Mouse (Mus musculus): ENCODE results near the gene Tcf3. TPM values are rescaled to one million over a fixed set of nuclear protein-coding genes. Genes with fewer than 3 reads are reported as not detected.

Tcf3 gene
- total RNA-seq, 1 experiment, result 90.9 TPM

DNA sequence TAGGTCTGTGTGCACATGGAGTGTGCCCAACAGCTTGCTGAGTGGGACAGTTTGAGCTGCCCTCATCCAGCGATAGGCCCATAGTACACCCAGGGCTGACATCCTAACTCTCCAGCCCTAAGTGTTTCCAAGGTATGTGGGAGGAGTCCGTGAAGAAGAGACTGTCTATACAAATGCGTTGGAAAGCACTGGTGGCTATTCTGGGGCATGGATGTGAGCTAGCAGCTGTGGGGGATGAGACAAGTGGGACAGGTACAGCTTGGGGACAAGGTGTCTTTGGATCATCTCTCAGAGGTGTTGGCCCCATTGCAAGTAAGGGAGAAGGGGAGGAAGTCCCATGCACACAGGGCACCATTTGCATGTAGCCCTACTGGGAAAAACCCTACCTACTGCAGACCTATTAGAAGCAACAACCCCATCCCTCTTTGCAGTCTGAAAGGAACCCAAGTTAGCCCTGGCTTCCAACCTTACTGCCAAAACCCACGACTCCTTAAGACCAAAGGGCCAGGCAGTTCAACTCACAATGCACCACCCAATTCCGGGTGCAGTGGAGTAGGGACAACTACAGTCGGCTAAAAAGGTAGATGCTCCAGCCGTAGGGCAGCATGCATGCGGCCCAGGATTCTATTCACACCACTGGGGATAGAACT is 35.8 kb downstream of the Tcf3 start:
- Histone ChIP-seq H3K4me3 (ENCODE audit: insufficient read depth in 1 of 2, low read depth in 1 of 2, low read length in 2 of 2, poor library complexity in 1 of 2, severe bottlenecking in 1 of 2) (peak overlapping the region; percentile 69 to 81), H3K27ac (ENCODE audit: insufficient read depth, low read depth, low read length, poor library complexity, severe bottlenecking) (peak overlapping the region; percentile 95), H3K9me3 (ENCODE audit: control insufficient read depth, insufficient read depth, low read depth, low read length) (no peaks in the 10 kb centered on the region), H3K36me3 (ENCODE audit: control insufficient read depth, insufficient read depth, low read length, poor library complexity, severe bottlenecking) (peaks cover 41% of the 10 kb centered on the region), H3K9ac (ENCODE audit: insufficient read depth, low read depth, low read length, poor library complexity, severe bottlenecking) (peak overlapping the region; percentile 81), H3K4me1 (ENCODE audit: control insufficient read depth in 2 of 2, insufficient read depth in 2 of 2, low read length in 2 of 2, poor library complexity in 1 of 2) (peaks cover 0 to 22% of the 10 kb centered on the region in 2 experiments; a peak in 2 of 4 replicates)
- no peak for DNase-seq (ENCODE audit: low read depth, low spot score)
- in situ Hi-C loops (cut with MboI; ENCODE audit: low sequenced_read_pairs in 2 of 2, unreplicated experiment in 2 of 2), result no loop called here
- no peak for TF ChIP-seq CHD2 (IDR thresholded peaks at IDR 0.05; ENCODE audit: low read depth, low read length)
- no peak for TF ChIP-seq ZC3H11A (IDR thresholded peaks at IDR 0.05; ENCODE audit: borderline replicate concordance, low read depth, low read length)
- TF ChIP-seq HCFC1 (IDR thresholded peaks at IDR 0.05; ENCODE audit: borderline replicate concordance, insufficient read depth, low read length), result no peak
- TF ChIP-seq MAFK (IDR thresholded peaks at IDR 0.05; ENCODE audit: insufficient read depth, low read depth, low read length), result no peak
- TF ChIP-seq ZNF384 (IDR thresholded peaks at IDR 0.05; ENCODE audit: low read depth, low read length), result no peak

DNA sequence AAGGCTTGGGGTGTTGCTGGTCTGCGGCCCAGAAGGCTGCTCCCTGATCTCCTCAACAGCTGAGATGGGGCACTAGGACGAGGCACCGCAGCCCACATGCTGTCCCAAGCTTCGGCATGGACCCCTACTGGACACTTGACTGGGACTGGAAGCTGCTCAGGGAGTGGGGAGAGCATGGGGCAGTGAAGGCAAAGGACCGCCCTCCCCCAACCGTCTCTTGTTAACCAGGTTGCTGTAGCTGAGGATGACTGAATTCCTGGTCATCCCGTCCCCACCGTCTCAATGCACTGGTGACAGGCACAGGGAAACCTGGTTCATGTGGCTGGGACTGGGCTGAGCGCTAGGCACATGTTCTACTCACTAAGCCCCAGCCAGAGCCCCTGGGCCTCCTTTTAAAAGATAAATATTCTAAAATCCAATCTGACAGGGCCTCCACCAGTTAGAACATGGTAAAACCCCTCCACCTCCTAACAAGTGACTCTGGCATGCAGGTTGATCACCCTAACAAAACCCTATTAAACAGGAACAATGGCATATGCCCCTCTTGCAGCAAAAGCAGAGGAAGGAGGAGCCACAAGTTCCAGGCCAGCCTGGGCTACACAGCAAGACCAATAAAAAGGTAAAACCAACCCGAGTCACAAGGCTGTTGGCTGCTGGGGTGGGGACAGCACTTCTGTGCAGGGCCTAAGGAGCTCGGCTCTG is 36.5 kb downstream of the Tcf3 start:
- peak overlapping the region; percentile 81; the same call in 1 of the 2 replicates for H3K9ac ChIP-seq (ENCODE audit: insufficient read depth, low read depth, low read length, poor library complexity, severe bottlenecking)
- no peaks in the 10 kb centered on the region for H3K9me3 ChIP-seq (ENCODE audit: control insufficient read depth, insufficient read depth, low read depth, low read length)
- in situ Hi-C loops (cut with MboI; ENCODE audit: low sequenced_read_pairs in 2 of 2, unreplicated experiment in 2 of 2), result no loop called here
- no peak for DNase-seq (ENCODE audit: low read depth, low spot score)
- H3K36me3 ChIP-seq (ENCODE audit: control insufficient read depth, insufficient read depth, low read length, poor library complexity, severe bottlenecking), result peaks cover 42% of the 10 kb centered on the region
- TF ChIP-seq MAFK (IDR thresholded peaks at IDR 0.05; ENCODE audit: insufficient read depth, low read depth, low read length) (no peak), ZC3H11A (IDR thresholded peaks at IDR 0.05; ENCODE audit: borderline replicate concordance, low read depth, low read length) (no peak), ZNF384 (IDR thresholded peaks at IDR 0.05; ENCODE audit: low read depth, low read length) (no peak), HCFC1 (IDR thresholded peaks at IDR 0.05; ENCODE audit: borderline replicate concordance, insufficient read depth, low read length) (no peak), CHD2 (IDR thresholded peaks at IDR 0.05; ENCODE audit: low read depth, low read length) (no peak)
- peak overlapping the region; percentile 95 for H3K27ac ChIP-seq (ENCODE audit: insufficient read depth, low read depth, low read length, poor library complexity, severe bottlenecking)
- peaks cover 0 to 22% of the 10 kb centered on the region in 2 experiments; a peak in 2 of 4 replicates for H3K4me1 ChIP-seq (ENCODE audit: control insufficient read depth in 2 of 2, insufficient read depth in 2 of 2, low read length in 2 of 2, poor library complexity in 1 of 2)
- peak overlapping the region; percentile 69 to 81; a peak in 2 of 4 replicates for H3K4me3 ChIP-seq (ENCODE audit: insufficient read depth in 1 of 2, low read depth in 1 of 2, low read length in 2 of 2, poor library complexity in 1 of 2, severe bottlenecking in 1 of 2)

DNA sequence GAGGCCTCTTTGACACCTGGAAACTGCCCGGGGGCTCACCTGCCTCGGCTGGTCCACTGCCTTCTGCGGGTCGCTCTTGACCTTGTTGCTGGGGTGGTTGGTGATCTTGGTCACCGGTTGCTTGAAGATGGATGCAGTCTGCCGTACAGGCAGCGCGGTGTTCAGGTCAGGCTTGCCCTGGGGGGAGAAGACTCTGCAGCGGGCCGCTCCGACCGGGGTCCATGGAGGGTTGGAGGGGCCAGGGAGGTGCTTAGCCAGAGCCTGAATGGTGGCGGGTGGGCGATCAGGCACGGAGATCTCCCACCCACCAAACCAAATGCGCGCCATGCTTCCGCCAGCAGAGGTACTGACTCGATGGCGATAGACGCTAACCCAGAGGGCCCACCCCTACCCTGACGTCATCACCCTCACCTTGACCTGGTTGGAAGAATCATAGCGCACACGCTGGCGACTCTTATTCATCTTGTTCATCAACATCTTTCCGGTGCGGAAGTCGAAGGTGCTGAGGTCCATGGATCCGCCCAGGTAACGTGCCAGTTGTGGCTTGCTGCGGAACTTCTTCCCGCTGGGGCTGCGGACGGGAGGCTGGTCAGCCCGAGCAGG is 38.3 kb downstream of the Tcf3 start:
- Histone ChIP-seq H3K9ac (ENCODE audit: insufficient read depth, low read depth, low read length, poor library complexity, severe bottlenecking) (peak overlapping the region; percentile 86), H3K36me3 (ENCODE audit: control insufficient read depth, insufficient read depth, low read length, poor library complexity, severe bottlenecking) (peaks cover 45% of the 10 kb centered on the region), H3K4me3 (ENCODE audit: insufficient read depth in 1 of 2, low read depth in 1 of 2, low read length in 2 of 2, poor library complexity in 1 of 2, severe bottlenecking in 1 of 2) (peak overlapping the region; percentile 53 to 73), H3K9me3 (ENCODE audit: control insufficient read depth, insufficient read depth, low read depth, low read length) (no peaks in the 10 kb centered on the region), H3K27ac (ENCODE audit: insufficient read depth, low read depth, low read length, poor library complexity, severe bottlenecking) (peak overlapping the region; percentile 77), H3K4me1 (ENCODE audit: control insufficient read depth in 2 of 2, insufficient read depth in 2 of 2, low read length in 2 of 2, poor library complexity in 1 of 2) (peaks cover 0 to 18% of the 10 kb centered on the region in 2 experiments; a peak in 1 of 4 replicates)
- in situ Hi-C loops (cut with MboI; ENCODE audit: low sequenced_read_pairs in 2 of 2, unreplicated experiment in 2 of 2), result no loop called here
- TF ChIP-seq ZNF384 (IDR thresholded peaks at IDR 0.05; ENCODE audit: low read depth, low read length) (no peak), MAFK (IDR thresholded peaks at IDR 0.05; ENCODE audit: insufficient read depth, low read depth, low read length) (no peak), ZC3H11A (IDR thresholded peaks at IDR 0.05; ENCODE audit: borderline replicate concordance, low read depth, low read length) (no peak), HCFC1 (IDR thresholded peaks at IDR 0.05; ENCODE audit: borderline replicate concordance, insufficient read depth, low read length) (no peak), CHD2 (IDR thresholded peaks at IDR 0.05; ENCODE audit: low read depth, low read length) (no peak)
- no peak for DNase-seq (ENCODE audit: low read depth, low spot score)

DNA sequence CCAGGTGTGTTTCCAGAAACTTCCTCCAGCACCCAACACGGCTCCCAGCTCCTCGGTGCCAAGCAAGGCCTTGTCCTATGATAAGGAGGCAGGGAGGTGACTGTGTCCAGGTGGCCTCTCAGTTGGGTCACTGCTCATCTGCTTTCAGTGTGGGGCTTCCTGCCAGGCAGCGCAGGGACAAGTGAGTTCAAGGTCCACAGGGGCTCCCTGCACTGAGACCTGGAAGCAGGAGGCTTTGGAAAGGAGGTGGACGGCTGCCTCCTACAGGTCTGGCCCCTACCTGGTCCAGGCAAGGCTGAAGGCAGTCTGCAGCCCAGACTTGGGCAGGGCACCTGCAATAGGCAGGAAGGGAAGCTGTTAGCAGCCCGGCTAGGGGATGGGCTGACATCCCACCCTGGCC is 40.8 kb downstream of the Tcf3 start:
- no peak for DNase-seq (ENCODE audit: low read depth, low spot score)
- TF ChIP-seq CHD2 (IDR thresholded peaks at IDR 0.05; ENCODE audit: low read depth, low read length) (no peak), ZNF384 (IDR thresholded peaks at IDR 0.05; ENCODE audit: low read depth, low read length) (no peak), ZC3H11A (IDR thresholded peaks at IDR 0.05; ENCODE audit: borderline replicate concordance, low read depth, low read length) (no peak), HCFC1 (IDR thresholded peaks at IDR 0.05; ENCODE audit: borderline replicate concordance, insufficient read depth, low read length) (no peak), MAFK (IDR thresholded peaks at IDR 0.05; ENCODE audit: insufficient read depth, low read depth, low read length) (no peak)
- Histone ChIP-seq H3K9ac (ENCODE audit: insufficient read depth, low read depth, low read length, poor library complexity, severe bottlenecking) (no peak overlapping the region), H3K4me3 (ENCODE audit: insufficient read depth in 1 of 2, low read depth in 1 of 2, low read length in 2 of 2, poor library complexity in 1 of 2, severe bottlenecking in 1 of 2) (no peak overlapping the region), H3K36me3 (ENCODE audit: control insufficient read depth, insufficient read depth, low read length, poor library complexity, severe bottlenecking) (peaks cover 45% of the 10 kb centered on the region), H3K27ac (ENCODE audit: insufficient read depth, low read depth, low read length, poor library complexity, severe bottlenecking) (no peak overlapping the region), H3K4me1 (ENCODE audit: control insufficient read depth in 2 of 2, insufficient read depth in 2 of 2, low read length in 2 of 2, poor library complexity in 1 of 2) (peaks cover 2 to 26% of the 10 kb centered on the region in 2 experiments; a peak in 2 of 4 replicates), H3K9me3 (ENCODE audit: control insufficient read depth, insufficient read depth, low read depth, low read length) (no peaks in the 10 kb centered on the region)
- in situ Hi-C loops (cut with MboI; ENCODE audit: low sequenced_read_pairs in 2 of 2, unreplicated experiment in 2 of 2), result no loop called here
